Mouse (Mus musculus) layer of hippocampus, adult 9-10 months (tissue): ENCODE measurements around the gene Otop3.

Experiments
- DNase-seq: peaks from one replicate; pipeline ENCODE4 v3.0.0; 2022; ENCODE audit warnings: low spot score

The Otop3 gene

GRCm38 (mm10) chr11:115318245-115319027 is 16.1 kb upstream of the Otop3 start:
- no peak for DNase-seq

- no peak for DNase-seq
These were observed 14.7 kb upstream of the Otop3 start for GRCm38 (mm10) chr11:115319704-115320383.

- no peak for DNase-seq
These were observed 12.4 kb upstream of the Otop3 start, which contains the start of gene Ush1g for GRCm38 (mm10) chr11:115321906-115322693. Ush1g (minus strand) TSS chr11:115322041.

GRCm38 (mm10) chr11:115323354-115323753 is 11.2 kb upstream of the Otop3 start:
- no peak for DNase-seq

- DNase-seq = no peak
These were observed 7.8 kb upstream of the Otop3 start for GRCm38 (mm10) chr11:115326730-115327129.

- no peak for DNase-seq
These were observed 5.2 kb upstream of the Otop3 start for GRCm38 (mm10) chr11:115329339-115329738.

- no peak for DNase-seq
These were observed 692 bp downstream of the Otop3 start for GRCm38 (mm10) chr11:115335223-115335622.

GRCm38 (mm10) chr11:115336115-115336514 is 1.6 kb downstream of the Otop3 start:
- DNase-seq = no peak

GRCm38 (mm10) chr11:115337350-115337749 is 2.8 kb downstream of the Otop3 start:
- no peak for DNase-seq

GRCm38 (mm10) chr11:115337826-115338225 is 3.3 kb downstream of the Otop3 start:
- no peak for DNase-seq

- DNase-seq = no peak
These were observed 6.7 kb downstream of the Otop3 start for GRCm38 (mm10) chr11:115341246-115341645.

GRCm38 (mm10) chr11:115341866-115342265 is 7.3 kb downstream of the Otop3 start:
- no peak for DNase-seq

GRCm38 (mm10) chr11:115344967-115345366 is 10.4 kb downstream of the Otop3 start:
- no peak for DNase-seq

GRCm38 (mm10) chr11:115345515-115345914 is 11.0 kb downstream of the Otop3 start:
- no peak for DNase-seq

GRCm38 (mm10) chr11:115348681-115349248 is 14.2 kb downstream of the Otop3 start:
- no peak for DNase-seq

GRCm38 (mm10) chr11:115349976-115350375 is 15.4 kb downstream of the Otop3 start:
- no peak for DNase-seq

- no peak for DNase-seq
These were observed 18.8 kb downstream of the Otop3 start for GRCm38 (mm10) chr11:115353375-115353774.

GRCm38 (mm10) chr11:115354183-115354582 is 19.7 kb downstream of the Otop3 start:
- DNase-seq = no peak

GRCm38 (mm10) chr11:115358468-115358867 is 23.9 kb downstream of the Otop3 start:
- DNase-seq = no peak

GRCm38 (mm10) chr11:115359293-115359692 is 24.8 kb downstream of the Otop3 start:
- DNase-seq = no peak

- DNase-seq = no peak
These were observed 25.2 kb downstream of the Otop3 start for GRCm38 (mm10) chr11:115359726-115360125.

- DNase-seq = no peak
These were observed 29.6 kb downstream of the Otop3 start for GRCm38 (mm10) chr11:115364136-115364535.
